Mouse (Mus musculus) inflammation-experienced regulatory T-cells, adult 16 weeks (primary cell): Measurements from ENCODE around the gene Defa28. TPM values are rescaled to one million over a fixed set of nuclear protein-coding genes. Genes with fewer than 3 reads are reported as not detected.

ENCODE experiments used
- polyA plus RNA-seq: library from polyadenylated mRNA; unstranded; fragments of 100-300 nt; shearing (Covaris generic); gene quantifications from one replicate; pipeline ENCODE4 v1.2.1, GENCODE M21; 2017

Defa28 gene
- not detected for polyA plus RNA-seq

DNA sequence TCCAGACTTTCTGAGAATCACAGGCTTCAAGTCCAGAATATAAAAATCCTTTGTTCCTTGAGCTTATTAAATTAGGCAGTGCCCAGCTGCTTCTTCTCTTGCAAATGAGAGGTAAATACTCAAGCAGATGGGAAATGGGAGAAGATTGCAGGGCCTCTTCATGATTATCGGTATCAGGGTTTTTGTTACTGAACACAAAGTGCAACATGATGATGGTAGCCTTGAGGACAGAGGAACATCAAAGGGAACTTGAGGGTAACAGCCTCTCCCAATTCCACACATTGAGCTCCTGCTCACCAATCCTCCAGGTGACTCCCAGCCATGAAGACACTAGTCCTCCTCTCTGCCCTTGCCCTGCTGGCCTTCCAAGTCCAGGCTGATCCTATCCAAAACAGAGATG is at the start of gene Defa28:
Gene Defa28, plus strand, starts transcription at position 301 of the 400 bp plus-strand sequence.

DNA sequence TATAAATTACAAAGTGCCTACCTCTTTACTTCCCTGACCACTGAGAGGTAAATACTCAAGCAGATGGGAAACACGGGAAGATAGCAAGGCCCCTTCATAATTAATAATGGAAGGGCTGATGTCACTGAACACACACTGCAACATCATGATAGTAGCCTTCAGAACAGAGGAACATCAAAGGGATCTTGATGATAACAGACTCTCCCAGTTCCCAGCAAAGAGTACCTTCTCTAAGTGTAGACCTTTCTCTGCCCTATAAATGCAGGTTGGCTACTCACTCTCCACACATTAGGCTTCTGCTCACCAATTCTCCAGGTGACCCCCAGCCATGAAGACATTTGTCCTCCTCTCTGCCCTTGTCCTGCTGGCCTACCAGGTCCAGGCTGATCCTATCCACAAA is 17.7 kb upstream of the Defa28 start, which contains the start of gene Defa37:
Gene Defa37, plus strand, starts transcription at position 301 of the 400 bp plus-strand sequence.

DNA sequence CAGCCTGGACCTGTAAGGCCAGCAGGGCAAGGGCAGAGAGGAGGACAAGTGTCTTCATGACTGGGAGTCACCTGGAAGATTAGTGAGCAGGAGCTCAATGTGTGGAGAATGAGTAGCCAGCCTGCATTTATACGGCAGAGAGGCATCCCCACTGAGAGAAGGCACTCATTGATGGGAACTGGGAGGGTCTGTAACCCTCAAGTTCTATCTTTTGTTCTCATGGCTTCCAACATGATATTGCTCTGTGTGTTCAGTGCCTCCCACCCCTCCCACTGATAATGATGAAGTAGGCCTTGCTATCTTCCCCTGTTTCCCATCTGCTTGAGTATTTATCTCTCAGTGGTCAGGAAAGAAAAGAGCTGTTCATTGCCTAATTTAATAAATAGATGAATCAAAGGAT is 11.6 kb downstream of the Defa28 start, which contains the start of gene Gm7861:
Gene Gm7861, minus strand, starts transcription at position 101 of the 400 bp plus-strand sequence.

DNA sequence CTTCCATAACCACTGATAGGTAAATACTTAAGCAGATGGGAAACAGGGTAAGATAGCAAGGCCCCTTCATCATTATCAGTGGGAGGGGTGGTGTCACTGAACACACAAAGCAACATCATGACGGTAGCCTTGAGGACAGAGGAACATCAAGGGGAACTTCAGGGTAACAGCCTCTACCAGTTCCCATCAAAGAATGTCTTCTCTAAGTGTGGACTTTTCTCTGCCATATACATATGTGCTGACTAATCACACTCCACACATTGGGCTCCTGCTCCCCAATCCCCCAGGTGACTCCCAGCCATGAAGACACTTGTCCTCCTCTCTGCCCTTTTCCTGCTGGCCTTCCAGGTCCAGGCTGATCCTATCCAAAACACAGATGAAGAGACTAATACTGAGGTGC is 35.1 kb downstream of the Defa28 start, which contains the start of gene Defa26:
Gene Defa26, plus strand, starts transcription at position 301 of the 400 bp plus-strand sequence.

Other genes with a start within 250 kb of the Defa28 start
- gene Defa2, start 204.5 kb upstream of the Defa28 start, polyA plus RNA-seq, result not detected
- gene Defa33, start 191.2 kb upstream of the Defa28 start, polyA plus RNA-seq, result not detected
- not detected for gene Defa36, start 155.6 kb upstream of the Defa28 start, polyA plus RNA-seq
- gene Gm7849, start 126.4 kb upstream of the Defa28 start, polyA plus RNA-seq, result not detected
- gene Defa20, start 73.7 kb upstream of the Defa28 start, polyA plus RNA-seq, result not detected
- not detected for gene Defa32, start 54.0 kb upstream of the Defa28 start, polyA plus RNA-seq
- gene Defa37, start 17.6 kb upstream of the Defa28 start, polyA plus RNA-seq, result not detected
- not detected for gene Gm7861, start 11.5 kb downstream of the Defa28 start, polyA plus RNA-seq
- not detected for gene Defa26, start 35.2 kb downstream of the Defa28 start, polyA plus RNA-seq
- gene Defa17, start 72.8 kb downstream of the Defa28 start, polyA plus RNA-seq, result not detected
- not detected for gene Defa34, start 82.8 kb downstream of the Defa28 start, polyA plus RNA-seq
- not detected for gene AY761184, start 120.6 kb downstream of the Defa28 start, polyA plus RNA-seq
- gene Defa24, start 151.5 kb downstream of the Defa28 start, polyA plus RNA-seq, result not detected
- not detected for gene Defb50, start 240.5 kb downstream of the Defa28 start, polyA plus RNA-seq